Mouse (Mus musculus) yolk sac, embryonic 10.5 days (tissue): ENCODE measurements around the gene Adh6a.

ENCODE experiments used
- DNase-seq: peaks from one replicate; pipeline ENCODE4 v3.0.0-alpha.2; 2017; ENCODE audit warnings: low spot score

Adh6a gene

GRCm38 (mm10) chr3:138312965-138313364 lies at the start of gene Adh6a:
Adh6a (plus strand) TSS chr3:138313286.
- no peak for DNase-seq

GRCm38 (mm10) chr3:138264648-138265047 lies 48.4 kb upstream of the Adh6a start:
- no peak for DNase-seq

- DNase-seq = no peak
These were observed 42.6 kb upstream of the Adh6a start for GRCm38 (mm10) chr3:138270507-138270906.

GRCm38 (mm10) chr3:138271297-138271696 lies 41.8 kb upstream of the Adh6a start:
- no peak for DNase-seq

GRCm38 (mm10) chr3:138273080-138273479 lies 40.0 kb upstream of the Adh6a start:
- DNase-seq = no peak

GRCm38 (mm10) chr3:138275100-138275499 lies 38.0 kb upstream of the Adh6a start:
- no peak for DNase-seq

- DNase-seq = no peak
These were observed 30.5 kb upstream of the Adh6a start for GRCm38 (mm10) chr3:138282556-138282955.

GRCm38 (mm10) chr3:138283831-138284230 lies 29.3 kb upstream of the Adh6a start:
- DNase-seq = no peak

- no peak for DNase-seq
These were observed 27.1 kb upstream of the Adh6a start for GRCm38 (mm10) chr3:138285986-138286385.

GRCm38 (mm10) chr3:138287686-138288085 lies 25.4 kb upstream of the Adh6a start:
- no peak for DNase-seq

GRCm38 (mm10) chr3:138290672-138291071 lies 22.4 kb upstream of the Adh6a start:
- no peak for DNase-seq

GRCm38 (mm10) chr3:138291529-138292117 lies 21.5 kb upstream of the Adh6a start:
- DNase-seq = no peak

- DNase-seq = no peak
These were observed 19.7 kb upstream of the Adh6a start for GRCm38 (mm10) chr3:138293298-138293895.

GRCm38 (mm10) chr3:138300130-138300529 lies 13.0 kb upstream of the Adh6a start:
- no peak for DNase-seq

- no peak for DNase-seq
These were observed 10.4 kb upstream of the Adh6a start for GRCm38 (mm10) chr3:138302676-138303075.

GRCm38 (mm10) chr3:138303771-138304488 lies 9.2 kb upstream of the Adh6a start:
- DNase-seq = peak; percentile 30

GRCm38 (mm10) chr3:138304489-138304871 lies 8.6 kb upstream of the Adh6a start:
- peak; percentile 15 for DNase-seq

GRCm38 (mm10) chr3:138305486-138306289 lies 7.4 kb upstream of the Adh6a start:
- no peak for DNase-seq

GRCm38 (mm10) chr3:138306290-138306683 lies 6.8 kb upstream of the Adh6a start:
- DNase-seq = peak; percentile 60

- no peak for DNase-seq
These were observed 3.2 kb upstream of the Adh6a start for GRCm38 (mm10) chr3:138309910-138310309.

- no peak for DNase-seq
These were observed 2.1 kb upstream of the Adh6a start for GRCm38 (mm10) chr3:138311015-138311414.

GRCm38 (mm10) chr3:138316908-138317472 lies 3.9 kb downstream of the Adh6a start:
- DNase-seq = no peak
